Comparison of ENCODE assay signal across 28 mouse cellular contexts in the genomic region with DNA sequence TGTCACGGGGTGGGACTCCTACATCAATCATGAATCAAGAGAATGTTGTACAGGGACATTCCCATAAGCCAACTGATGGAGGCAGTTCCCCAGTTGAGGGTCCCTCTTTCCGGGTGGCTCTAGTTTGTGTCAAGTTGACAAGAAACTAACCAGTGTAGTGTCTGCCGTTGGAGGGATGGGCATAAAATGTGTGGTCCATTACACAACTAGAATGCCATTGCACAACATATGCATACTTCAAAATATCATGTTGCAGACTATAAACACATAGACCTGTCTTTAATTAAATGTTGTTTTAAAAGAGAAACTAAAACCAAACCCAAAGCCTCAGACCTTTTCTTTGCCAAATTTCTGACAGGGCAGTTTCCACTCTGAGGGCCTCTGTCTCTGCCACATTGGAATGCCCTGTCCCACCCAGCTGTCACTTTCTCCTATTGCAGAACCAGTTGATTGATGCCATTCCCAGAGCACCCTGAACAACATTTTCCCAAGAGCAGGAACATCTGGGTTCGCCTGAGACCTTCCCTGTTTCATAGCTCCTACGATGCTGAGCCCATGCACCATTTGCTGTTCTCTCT. TPM values are rescaled to one million over a fixed set of nuclear protein-coding genes. Genes with fewer than 3 reads are reported as not detected.
A peak's percentile ranks its signal among the peaks of the same experiment; 100 is the strongest.
DNase-seq lines count a peak whose midpoint lies in the region; ATAC-seq lines count a peak whose summit lies in the region.
"Had no signal": no experiment of that assay in that cellular context is flagged by ENCODE, and none has a peak within 500 bp of the region (broad histone marks: within the 10 kb centered on the region; RNA-seq: fewer than 3 reads in every experiment).

No protein-coding gene starts in this region.

- no peak overlapping the region for H3K9ac ChIP-seq in midbrain, embryonic 13.5 days (replicated peaks)
- H3K9ac ChIP-seq: forebrain, embryonic 12.5 days; intestine, embryonic 15.5 days; liver, embryonic 14.5 days; stomach, embryonic 15.5 days had no signal

- ATAC-seq in midbrain, embryonic 13.5 days, result no peak
- ATAC-seq: hindbrain, embryonic 16.5 days; intestine, embryonic 15.5 days had no signal

- no peak overlapping the region for H3K27ac ChIP-seq in midbrain, embryonic 13.5 days
- H3K27ac ChIP-seq: forebrain, embryonic 12.5 days; hindbrain, embryonic 10.5 days; intestine, embryonic 15.5 days; liver, embryonic 14.5 days; midbrain, embryonic 10.5 days; stomach, embryonic 15.5 days had no signal

- DNase-seq in kidney, adult 9 months, result peak; percentile 3
- DNase-seq in kidney, postnatal 25 days, result no peak
- DNase-seq in 3T3-L1 (ENCODE audit: low read depth, low spot score), result peak; percentile 81
- peak; percentile 17 for DNase-seq in Muller cell, postnatal 12 days (ENCODE audit: inconsistent ontology term)
- peak; percentile 58 for DNase-seq in fibroblast of lung, adult 2 months (ENCODE audit: low read depth)
- DNase-seq in cerebellum, postnatal 25 days, result no peak
- no peak for DNase-seq in heart, postnatal 14 days
- DNase-seq: cerebellum, adult 11-12 months; cerebellum, postnatal 14 days; kidney, postnatal 4 days; thymus, postnatal 36 days had no signal

- H3K36me3 ChIP-seq in midbrain, embryonic 13.5 days, result no peaks in the 10 kb centered on the region
- H3K36me3 ChIP-seq: forebrain, embryonic 12.5 days; hindbrain, embryonic 10.5 days; intestine, embryonic 15.5 days; midbrain, embryonic 10.5 days; stomach, embryonic 15.5 days had no signal

- 82% methylated on average over 5 of the region's 5 CpGs for WGBS in midbrain, embryonic 13.5 days

- no peak overlapping the region for H3K4me3 ChIP-seq in midbrain, embryonic 13.5 days (replicated peaks)
- H3K4me3 ChIP-seq: forebrain, embryonic 12.5 days; hindbrain, embryonic 10.5 days; intestine, embryonic 15.5 days; midbrain, embryonic 10.5 days; stomach, embryonic 15.5 days had no signal

- intact Hi-C loops in heart, postnatal 14 days (cut with DNase I), result no loop called here

- no peaks in the 10 kb centered on the region for H3K27me3 ChIP-seq in midbrain, embryonic 13.5 days
- H3K27me3 ChIP-seq: intestine, embryonic 15.5 days; stomach, embryonic 15.5 days had no signal

- H3K4me1 ChIP-seq in midbrain, embryonic 13.5 days (replicated peaks), result peaks cover 4% of the 10 kb centered on the region; the same call in 1 of the 2 replicates
- H3K4me1 ChIP-seq: stomach, embryonic 15.5 days had no signal

- H3K4me2 ChIP-seq in midbrain, embryonic 13.5 days (replicated peaks), result no peak overlapping the region
- H3K4me2 ChIP-seq: forebrain, embryonic 12.5 days; intestine, embryonic 15.5 days; stomach, embryonic 15.5 days had no signal

- no peaks in the 10 kb centered on the region for H3K9me3 ChIP-seq in midbrain, embryonic 13.5 days
- H3K9me3 ChIP-seq: forebrain, embryonic 12.5 days; hindbrain, embryonic 10.5 days; intestine, embryonic 15.5 days; midbrain, embryonic 10.5 days; stomach, embryonic 15.5 days had no signal

RNA-seq across cellular contexts. Expression of a gene that starts 3.0 kb away (rescaled TPM):
- not detected in 2 replicates for polyA plus RNA-seq in midbrain, embryonic 13.5 days (2015; fragmentation: Nextera tagmentation; extraction: Ambion mirVana)
- not detected for total RNA-seq in heart, postnatal 14 days (2021)
- total RNA-seq: adrenal gland, adult 18-20 months; adrenal gland, postnatal 4 days; gastrocnemius, postnatal 4 days; left cerebral cortex, adult 18-20 months; left cerebral cortex, postnatal 25 days; MEL; neutrophil, adult 5-6 weeks had no signal
- polyA plus RNA-seq: forebrain, embryonic 12.5 days; heart, embryonic 16.5 days; hindbrain, embryonic 10.5 days; hindbrain, embryonic 16.5 days; kidney, embryonic 14.5 days; liver, embryonic 14.5 days; midbrain, embryonic 10.5 days; stomach, embryonic 15.5 days had no signal

Comparison
In these comparisons a context has a peak if more than half of its experiments do, and no peak if none do; other contexts are left out.
1. DNase-seq: peak in kidney, adult 9 months (single experiment), 3T3-L1 (single experiment), Muller cell, postnatal 12 days (single experiment) and fibroblast of lung, adult 2 months (single experiment); none in kidney, postnatal 25 days (0 of 2), cerebellum, postnatal 25 days (0 of 2) and heart, postnatal 14 days (0 of 2).